Mouse (Mus musculus) G1E (cell line): ENCODE measurements around the gene Srf.

Experiments used
- CTCF ChIP-seq: IDR thresholded peaks from 2 replicates; pipeline ENCODE4 v1.5.1; 2012; ENCODE audit warnings: low read depth, low read length, inconsistent platforms, mixed read lengths
- GATA1 ChIP-seq: IDR thresholded peaks from 2 replicates; pipeline ENCODE4 v1.6.1; 2012; ENCODE audit warnings: borderline replicate concordance, low read length, inconsistent platforms, mixed read lengths
- POLR2AphosphoS5 ChIP-seq: IDR thresholded peaks from 2 replicates; pipeline ENCODE4 v1.6.1; 2012; ENCODE audit warnings: low read depth, low read length, inconsistent platforms; ENCODE audit not compliant: insufficient replicate concordance
- TAL1 ChIP-seq: conservative IDR thresholded peaks from 2 replicates; pipeline ENCODE4 v1.6.1; 2012; ENCODE audit warnings: low read depth, low read length, inconsistent platforms, mixed read lengths

DNA sequence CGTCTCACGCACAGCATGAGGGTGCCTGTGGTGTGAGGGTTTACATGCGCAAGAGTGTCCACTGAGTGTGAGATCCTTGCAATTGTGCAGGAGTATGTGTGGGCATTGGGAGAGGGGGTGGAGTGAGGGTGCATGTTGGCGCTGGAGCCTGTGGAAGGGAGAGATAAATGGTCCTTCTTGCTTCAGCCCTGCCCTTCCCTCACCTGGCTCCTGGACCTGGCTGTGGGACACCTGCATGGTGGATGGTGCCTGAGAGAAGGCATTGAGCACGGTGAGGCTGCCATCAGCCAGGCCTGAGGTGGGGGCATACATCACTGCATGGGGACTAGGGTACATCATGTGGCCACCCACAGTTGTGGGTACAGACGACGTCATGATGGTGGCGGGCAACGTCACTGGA, 6.3 kb downstream of the Srf start:
- no peak for TF ChIP-seq GATA1
- TF ChIP-seq CTCF: no peak
- no peak for TF ChIP-seq TAL1
- no peak for TF ChIP-seq POLR2AphosphoS5
